Mouse (Mus musculus) hindbrain, embryonic 16.5 days (tissue): Measurements from ENCODE around the gene Ass1. TPM values are rescaled to one million over a fixed set of nuclear protein-coding genes. Genes with fewer than 3 reads are reported as not detected.
"Not testable (repeated sequence)": the region's sequence is repeated elsewhere in the genome, so short reads cannot be mapped to it uniquely, and the experiment has no call there.

Source experiments
- ATAC-seq: fragments of 200-750 bp; cut with Nextera tagmentation; 2 replicates; pipeline ENCODE4 v1.8.0; 2017; ENCODE audit warnings: moderate TSS enrichment, moderate library complexity
- H3K27ac ChIP-seq: fragments of 300-500 bp; sonication (generic); 2 replicates; pipeline ENCODE4 v1.5.1; 2014; ENCODE audit warnings: low read depth, mild to moderate bottlenecking, control low read depth, low read length, moderate library complexity
- H3K27me3 ChIP-seq: fragments of 300-500 bp; sonication (generic); replicated peaks from 2 replicates; pipeline ENCODE4 v1.6.1; 2014; ENCODE audit warnings: low read length; ENCODE audit not compliant: control insufficient read depth, insufficient read depth
- H3K36me3 ChIP-seq: fragments of 300-500 bp; sonication (generic); 2 replicates; pipeline ENCODE4 v1.6.1; 2014; ENCODE audit warnings: mild to moderate bottlenecking, low read length, moderate library complexity, mixed read lengths; ENCODE audit not compliant: control insufficient read depth, insufficient read depth
- H3K4me1 ChIP-seq: fragments of 300-500 bp; sonication (generic); 2 replicates; pipeline ENCODE4 v1.6.1; 2014; ENCODE audit warnings: low read depth, low read length; ENCODE audit not compliant: control insufficient read depth, insufficient read depth
- H3K4me2 ChIP-seq: fragments of 300-500 bp; sonication (generic); 2 replicates; pipeline ENCODE4 v1.6.1; 2014; ENCODE audit warnings: mild to moderate bottlenecking, low read length, control low read depth, moderate library complexity
- H3K4me3 ChIP-seq: fragments of 300-500 bp; sonication (generic); 2 replicates; pipeline ENCODE4 v1.5.1; 2014; ENCODE audit warnings: mild to moderate bottlenecking, low read length, control low read depth, moderate library complexity
- H3K9ac ChIP-seq: fragments of 300-500 bp; sonication (generic); 2 replicates; pipeline ENCODE4 v1.6.1; 2014; ENCODE audit warnings: low read depth, mild to moderate bottlenecking, control low read depth, low read length, moderate library complexity
- H3K9me3 ChIP-seq: fragments of 300-500 bp; sonication (generic); 2 replicates; pipeline ENCODE4 v1.6.1; 2014; ENCODE audit warnings: mild to moderate bottlenecking, low read length, moderate library complexity; ENCODE audit not compliant: control insufficient read depth
- WGBS: fragments of 180-500 bp; shearing (Covaris S2); extraction: QIAGEN DNeasy Blood & Tissue Kit; methylation state at CpG from one replicate; pipeline ENCODE4 v1.1.7; 2014; 5-methylcytosine and 5-hydroxymethylcytosine counted together
- polyA plus RNA-seq: library from polyadenylated mRNA; unstranded; fragments of >200 nt; fragmentation: Nextera tagmentation; extraction: Ambion mirVana; gene quantifications from 2 replicates; pipeline ENCODE4 v1.2.1, GENCODE M21; 2015

The Ass1 gene
- polyA plus RNA-seq, 1 experiment from 2014 or later, result 16.1 TPM

DNA sequence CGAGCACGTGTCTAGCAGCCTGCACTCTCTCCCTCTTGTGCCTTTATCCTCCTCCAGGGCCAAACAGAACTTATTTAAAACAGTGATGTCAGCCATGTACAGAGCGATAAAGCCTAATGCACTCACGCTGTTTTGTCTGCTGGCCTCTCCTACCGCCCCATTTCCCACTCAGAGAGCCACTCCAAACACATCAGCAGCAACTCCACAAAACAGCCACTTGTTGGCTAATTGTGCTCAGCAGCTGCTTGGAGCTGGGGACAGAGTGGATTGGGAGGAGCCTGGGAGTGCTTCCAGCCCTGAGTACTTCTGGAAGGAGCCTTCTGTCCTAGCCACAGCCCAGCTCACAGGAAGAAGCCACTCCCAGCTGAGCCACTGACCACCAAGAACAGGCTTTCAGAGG is 67.0 kb downstream of the Ass1 start:
- Histone ChIP-seq H3K4me3 (no peak overlapping the region), H3K4me1 (no peaks in the 10 kb centered on the region), H3K9me3 (no peaks in the 10 kb centered on the region), H3K27me3 (peaks cover 7% of the 10 kb centered on the region), H3K36me3 (no peaks in the 10 kb centered on the region), H3K27ac (no peak overlapping the region), H3K9ac (no peak overlapping the region), H3K4me2 (no peak overlapping the region)
- no peak for ATAC-seq
- 67% methylated on average over 5 of the region's 5 CpGs for WGBS

- ATAC-seq, result no peak
- H3K36me3 ChIP-seq, result no peaks in the 10 kb centered on the region
- no peaks in the 10 kb centered on the region for H3K4me1 ChIP-seq
- WGBS, result 72% methylated on average over 5 of the region's 5 CpGs
- no peaks in the 10 kb centered on the region for H3K9me3 ChIP-seq
- H3K9ac ChIP-seq, result no peak overlapping the region
- H3K4me2 ChIP-seq, result no peak overlapping the region
- H3K27me3 ChIP-seq, result peaks cover 7% of the 10 kb centered on the region
- no peak overlapping the region for H3K4me3 ChIP-seq
- H3K27ac ChIP-seq, result no peak overlapping the region
Measured at GRCm38 (mm10) chr2:31538745-31539144, 68.7 kb downstream of the Ass1 start.

DNA sequence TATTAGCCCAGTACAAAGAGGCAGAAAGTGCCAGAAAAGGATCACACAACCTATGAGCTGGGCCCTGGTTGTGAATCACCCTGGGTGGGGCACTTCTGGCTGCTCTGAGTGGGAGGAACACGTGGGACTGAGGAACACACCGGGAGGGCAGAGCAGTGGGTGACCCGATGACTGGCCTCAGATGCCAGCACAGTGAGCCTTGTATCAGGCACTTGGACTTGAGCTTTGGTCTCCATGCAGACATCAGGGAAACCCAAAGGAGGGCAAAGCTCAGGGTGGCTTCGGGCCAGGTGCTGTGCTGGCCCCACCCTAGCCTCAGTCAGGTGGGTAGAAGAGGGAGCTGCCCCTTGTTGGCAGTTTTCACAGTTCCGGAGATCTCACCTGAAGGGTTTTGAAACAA is 71.6 kb downstream of the Ass1 start:
- Histone ChIP-seq H3K27me3 (peaks cover 4% of the 10 kb centered on the region), H3K27ac (no peak overlapping the region), H3K9me3 (no peaks in the 10 kb centered on the region), H3K4me3 (no peak overlapping the region), H3K36me3 (no peaks in the 10 kb centered on the region), H3K9ac (no peak overlapping the region), H3K4me2 (no peak overlapping the region), H3K4me1 (no peaks in the 10 kb centered on the region)
- WGBS, result 89% methylated on average over 5 of the region's 5 CpGs
- no peak for ATAC-seq

GRCm38 (mm10) chr2:31547726-31548125 is 77.7 kb downstream of the Ass1 start:
- no peak overlapping the region for H3K9ac ChIP-seq
- no peaks in the 10 kb centered on the region for H3K9me3 ChIP-seq
- H3K27ac ChIP-seq, result no peak overlapping the region
- WGBS, result 52% methylated on average over 11 of the region's 11 CpGs
- ATAC-seq, result no peak
- H3K4me2 ChIP-seq, result no peak overlapping the region
- H3K4me1 ChIP-seq, result no peaks in the 10 kb centered on the region
- H3K27me3 ChIP-seq, result no peaks in the 10 kb centered on the region
- no peak overlapping the region for H3K4me3 ChIP-seq
- H3K36me3 ChIP-seq, result no peaks in the 10 kb centered on the region

DNA sequence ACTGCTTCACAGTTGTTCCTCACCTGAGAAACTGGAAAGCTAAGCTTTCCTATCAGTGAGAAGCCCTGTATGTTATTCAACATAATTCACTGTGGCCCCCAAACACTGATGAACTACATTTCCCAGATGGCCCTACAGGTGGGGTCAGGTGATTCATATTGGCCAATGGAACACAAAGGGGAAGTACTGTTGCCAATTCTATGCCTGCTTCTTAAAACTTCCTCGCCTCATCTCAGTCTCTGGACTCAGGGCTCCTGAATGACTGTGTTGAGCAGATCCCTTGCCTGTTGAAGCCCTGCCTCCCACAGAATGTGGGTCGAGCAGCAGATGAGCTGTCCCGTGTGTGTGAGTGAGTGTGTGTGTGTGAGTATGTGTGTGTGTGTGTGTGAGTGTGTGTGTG is 80.5 kb downstream of the Ass1 start:
- Histone ChIP-seq H3K9me3 (no peaks in the 10 kb centered on the region), H3K4me3 (no peak overlapping the region), H3K27ac (no peak overlapping the region), H3K9ac (no peak overlapping the region), H3K4me2 (no peak overlapping the region), H3K4me1 (no peaks in the 10 kb centered on the region), H3K27me3 (no peaks in the 10 kb centered on the region), H3K36me3 (no peaks in the 10 kb centered on the region)
- no peak for ATAC-seq
- 75% methylated on average over 3 of the region's 3 CpGs for WGBS

DNA sequence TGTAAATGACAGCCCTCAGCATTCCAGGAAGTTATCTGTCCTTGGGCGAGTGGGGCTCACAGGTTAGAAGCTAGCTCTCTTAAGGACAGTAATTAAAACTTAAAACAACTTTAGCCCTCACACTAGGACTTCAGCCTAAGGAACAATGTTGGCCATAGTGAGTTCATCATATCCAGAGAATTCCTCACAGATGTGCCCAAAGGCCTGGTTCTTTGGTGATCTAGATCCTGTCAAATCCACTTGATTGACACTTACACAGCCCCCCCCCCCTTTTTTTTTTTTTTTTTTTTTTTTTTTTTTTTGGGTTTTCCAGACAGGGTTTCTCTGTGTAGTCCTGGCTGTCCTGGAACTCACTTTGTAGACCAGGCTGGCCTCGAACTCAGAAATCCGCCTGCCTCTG is 81.3 kb downstream of the Ass1 start:
- not testable (repeated sequence) for ATAC-seq
- 93% methylated on average over 2 of the region's 3 CpGs for WGBS

DNA sequence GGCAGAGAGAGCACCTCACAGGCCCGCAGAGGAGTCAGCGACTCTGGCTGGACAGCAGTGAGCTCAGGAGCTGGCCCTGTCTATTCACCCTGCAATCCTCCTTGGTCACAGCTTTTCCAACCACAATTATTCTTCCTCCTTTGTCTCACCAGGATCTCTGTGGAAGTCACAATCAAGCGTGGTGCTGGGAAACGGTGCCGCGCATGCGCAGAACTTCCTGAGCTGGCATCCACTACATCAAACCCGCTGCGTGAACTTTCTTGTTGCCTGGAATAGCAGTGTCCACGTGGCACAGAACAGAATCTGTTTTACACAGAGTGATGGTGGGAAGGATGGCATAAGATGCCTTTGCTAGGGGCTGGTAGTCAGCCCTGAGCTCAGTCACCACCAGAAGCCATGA is 82.0 kb downstream of the Ass1 start:
- WGBS, result 88% methylated on average over 10 of the region's 10 CpGs
- H3K4me3 ChIP-seq, result no peak overlapping the region
- H3K4me2 ChIP-seq, result no peak overlapping the region
- H3K27ac ChIP-seq, result no peak overlapping the region
- no peak overlapping the region for H3K9ac ChIP-seq
- no peaks in the 10 kb centered on the region for H3K4me1 ChIP-seq
- no peaks in the 10 kb centered on the region for H3K9me3 ChIP-seq
- ATAC-seq, result no peak
- no peaks in the 10 kb centered on the region for H3K27me3 ChIP-seq
- no peaks in the 10 kb centered on the region for H3K36me3 ChIP-seq

More for the DNA sequence above, 81.3 kb downstream of the Ass1 start:
- H3K27ac ChIP-seq, H3K4me1 ChIP-seq, H3K36me3 ChIP-seq, H3K9me3 ChIP-seq, H3K4me3 ChIP-seq, H3K9ac ChIP-seq, H3K27me3 ChIP-seq, H3K4me2 ChIP-seq: not testable (repeated sequence)

DNA sequence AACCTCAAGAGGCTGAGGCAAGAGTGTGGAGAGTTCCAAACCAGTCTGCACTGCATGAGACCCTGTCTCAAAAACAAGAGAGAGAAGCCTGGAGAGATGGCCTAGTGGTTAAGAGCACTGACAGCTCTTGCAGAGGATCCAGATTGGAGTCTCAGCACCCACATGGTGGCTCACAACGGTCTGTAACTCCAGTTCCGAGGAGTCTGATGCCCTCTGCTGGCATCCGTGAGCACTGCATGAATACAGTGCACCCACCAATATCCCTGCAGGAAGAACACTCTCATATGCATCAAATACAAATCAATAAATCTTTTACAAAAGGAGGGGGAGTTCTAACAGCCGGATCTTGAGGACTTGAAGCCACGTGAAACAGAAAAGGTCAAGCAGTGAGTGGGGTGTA is 84.6 kb downstream of the Ass1 start:
- Histone ChIP-seq H3K27ac (no peak overlapping the region), H3K9ac (no peak overlapping the region), H3K27me3 (no peaks in the 10 kb centered on the region; the same call in 1 of the 2 replicates), H3K4me1 (no peaks in the 10 kb centered on the region), H3K4me3 (no peak overlapping the region), H3K4me2 (no peak overlapping the region), H3K9me3 (no peaks in the 10 kb centered on the region), H3K36me3 (no peaks in the 10 kb centered on the region)
- WGBS, result 85% methylated on average over 5 of the region's 5 CpGs
- ATAC-seq, result no peak
